Mouse (Mus musculus): ENCODE measurements at regions not wholly inside any gene's neighbourhood (a gene's known extent, or its start where the extent isn't known, plus 50 kb on each side); places are given as distances from the start of the nearest gene placed in this dataset.
A peak's percentile ranks its signal among the peaks of the same experiment; 100 is the strongest.

GRCm38 (mm10) chr15:36919209-36919608 is 88.4 kb downstream of the Zfp706 start:
- H3K4me3 ChIP-seq (replicated peaks; ENCODE audit: insufficient read depth, low read depth, low read length), result no peak overlapping the region
- no peak overlapping the region for H3K27ac ChIP-seq (ENCODE audit: insufficient read depth, low read length)
- 37% methylated on average over 4 of the region's 4 CpGs for WGBS
- DNase-seq, result peak in 1 of 2 experiments; percentile 45
- H3K27me3 ChIP-seq (ENCODE audit: control insufficient read depth, insufficient read depth, low read length), result no peaks in the 10 kb centered on the region
- no peak for TF ChIP-seq CTCF (IDR thresholded peaks at IDR 0.05; ENCODE audit: borderline replicate concordance, insufficient read depth, low read depth, low read length)
- TF ChIP-seq POLR2A (IDR thresholded peaks at IDR 0.05; ENCODE audit: borderline replicate concordance, insufficient read depth, low read length), result no peak
- peaks cover 6% of the 10 kb centered on the region for H3K4me1 ChIP-seq (ENCODE audit: control insufficient read depth, insufficient read depth, low read length)

GRCm38 (mm10) chr15:36916998-36917397 is 90.6 kb downstream of the Zfp706 start:
- no peak for DNase-seq
- Histone ChIP-seq H3K4me3 (replicated peaks; ENCODE audit: insufficient read depth, low read depth, low read length) (no peak overlapping the region), H3K4me1 (ENCODE audit: control insufficient read depth, insufficient read depth, low read length) (peaks cover 3% of the 10 kb centered on the region), H3K27me3 (ENCODE audit: control insufficient read depth, insufficient read depth, low read length) (no peaks in the 10 kb centered on the region), H3K27ac (ENCODE audit: insufficient read depth, low read length) (no peak overlapping the region)
- 72% methylated on average over 4 of the region's 4 CpGs for WGBS
- TF ChIP-seq POLR2A (IDR thresholded peaks at IDR 0.05; ENCODE audit: borderline replicate concordance, insufficient read depth, low read length) (no peak), CTCF (IDR thresholded peaks at IDR 0.05; ENCODE audit: borderline replicate concordance, insufficient read depth, low read depth, low read length) (no peak)

GRCm38 (mm10) chr15:36914239-36915100 is 93.1 kb downstream of the Zfp706 start:
- no peaks in the 10 kb centered on the region for H3K27me3 ChIP-seq (ENCODE audit: control insufficient read depth, insufficient read depth, low read length)
- H3K27ac ChIP-seq (ENCODE audit: insufficient read depth, low read length), result no peak overlapping the region
- TF ChIP-seq POLR2A (IDR thresholded peaks at IDR 0.05; ENCODE audit: borderline replicate concordance, insufficient read depth, low read length) (no peak), CTCF (IDR thresholded peaks at IDR 0.05; ENCODE audit: borderline replicate concordance, insufficient read depth, low read depth, low read length) (no peak)
- H3K4me3 ChIP-seq (replicated peaks; ENCODE audit: insufficient read depth, low read depth, low read length), result no peak overlapping the region
- no peaks in the 10 kb centered on the region; the same call in 1 of the 2 replicates for H3K4me1 ChIP-seq (ENCODE audit: control insufficient read depth, insufficient read depth, low read length)
- no peak for DNase-seq
- WGBS, result 89% methylated on average over 11 of the region's 11 CpGs

- no peak overlapping the region for H3K27ac ChIP-seq (ENCODE audit: insufficient read depth, low read length)
- DNase-seq, result no peak
- H3K27me3 ChIP-seq (ENCODE audit: control insufficient read depth, insufficient read depth, low read length), result no peaks in the 10 kb centered on the region
- H3K4me1 ChIP-seq (ENCODE audit: control insufficient read depth, insufficient read depth, low read length), result no peaks in the 10 kb centered on the region
- H3K4me3 ChIP-seq (replicated peaks; ENCODE audit: insufficient read depth, low read depth, low read length), result no peak overlapping the region
- 89% methylated on average over 7 of the region's 7 CpGs for WGBS
- TF ChIP-seq CTCF (IDR thresholded peaks at IDR 0.05; ENCODE audit: borderline replicate concordance, insufficient read depth, low read depth, low read length) (no peak), POLR2A (IDR thresholded peaks at IDR 0.05; ENCODE audit: borderline replicate concordance, insufficient read depth, low read length) (no peak)
Observed at GRCm38 (mm10) chr15:36913308-36913707, 94.3 kb downstream of the Zfp706 start.

GRCm38 (mm10) chr15:36910272-36910671 is 97.3 kb downstream of the Zfp706 start:
- WGBS, result 86% methylated on average over 2 of the region's 2 CpGs
- no peak overlapping the region for H3K4me3 ChIP-seq (replicated peaks; ENCODE audit: insufficient read depth, low read depth, low read length)
- H3K27me3 ChIP-seq (ENCODE audit: control insufficient read depth, insufficient read depth, low read length), result no peaks in the 10 kb centered on the region
- TF ChIP-seq CTCF (IDR thresholded peaks at IDR 0.05; ENCODE audit: borderline replicate concordance, insufficient read depth, low read depth, low read length), result no peak
- no peak for TF ChIP-seq POLR2A (IDR thresholded peaks at IDR 0.05; ENCODE audit: borderline replicate concordance, insufficient read depth, low read length)
- H3K4me1 ChIP-seq (ENCODE audit: control insufficient read depth, insufficient read depth, low read length), result no peaks in the 10 kb centered on the region
- no peak overlapping the region for H3K27ac ChIP-seq (ENCODE audit: insufficient read depth, low read length)
- DNase-seq, result no peak

- Histone ChIP-seq H3K4me1 (ENCODE audit: control insufficient read depth, insufficient read depth, low read length) (no peaks in the 10 kb centered on the region), H3K4me3 (replicated peaks; ENCODE audit: insufficient read depth, low read depth, low read length) (no peak overlapping the region), H3K27ac (ENCODE audit: insufficient read depth, low read length) (no peak overlapping the region), H3K27me3 (ENCODE audit: control insufficient read depth, insufficient read depth, low read length) (no peaks in the 10 kb centered on the region)
- WGBS, result 90% methylated on average over 3 of the region's 3 CpGs
- TF ChIP-seq POLR2A (IDR thresholded peaks at IDR 0.05; ENCODE audit: borderline replicate concordance, insufficient read depth, low read length) (no peak), CTCF (IDR thresholded peaks at IDR 0.05; ENCODE audit: borderline replicate concordance, insufficient read depth, low read depth, low read length) (no peak)
- no peak for DNase-seq
Observed at GRCm38 (mm10) chr15:36909494-36909893, 98.1 kb downstream of the Zfp706 start.

- TF ChIP-seq CTCF (IDR thresholded peaks at IDR 0.05; ENCODE audit: borderline replicate concordance, insufficient read depth, low read depth, low read length), result no peak
- no peak for TF ChIP-seq POLR2A (IDR thresholded peaks at IDR 0.05; ENCODE audit: borderline replicate concordance, insufficient read depth, low read length)
- Histone ChIP-seq H3K4me3 (replicated peaks; ENCODE audit: insufficient read depth, low read depth, low read length) (no peak overlapping the region), H3K27ac (ENCODE audit: insufficient read depth, low read length) (no peak overlapping the region), H3K27me3 (ENCODE audit: control insufficient read depth, insufficient read depth, low read length) (no peaks in the 10 kb centered on the region), H3K4me1 (ENCODE audit: control insufficient read depth, insufficient read depth, low read length) (peaks cover 10% of the 10 kb centered on the region)
- DNase-seq, result no peak
- 94% methylated on average over 5 of the region's 5 CpGs for WGBS
Observed at GRCm38 (mm10) chr15:36906789-36907188, 100.8 kb downstream of the Zfp706 start.

GRCm38 (mm10) chr15:36906052-36906451 is 101.5 kb downstream of the Zfp706 start:
- H3K27me3 ChIP-seq (ENCODE audit: control insufficient read depth, insufficient read depth, low read length), result no peaks in the 10 kb centered on the region
- peaks cover 16% of the 10 kb centered on the region for H3K4me1 ChIP-seq (ENCODE audit: control insufficient read depth, insufficient read depth, low read length)
- TF ChIP-seq CTCF (IDR thresholded peaks at IDR 0.05; ENCODE audit: borderline replicate concordance, insufficient read depth, low read depth, low read length) (no peak), POLR2A (IDR thresholded peaks at IDR 0.05; ENCODE audit: borderline replicate concordance, insufficient read depth, low read length) (no peak)
- no peak overlapping the region for H3K27ac ChIP-seq (ENCODE audit: insufficient read depth, low read length)
- H3K4me3 ChIP-seq (replicated peaks; ENCODE audit: insufficient read depth, low read depth, low read length), result no peak overlapping the region
- WGBS, result 90% methylated on average over 3 of the region's 3 CpGs
- no peak for DNase-seq
